Mouse (Mus musculus) adrenal gland, adult 8-10 months (tissue): Measurements from ENCODE around the gene Mrap2. TPM values are rescaled to one million over a fixed set of nuclear protein-coding genes. Genes with fewer than 3 reads are reported as not detected.
A peak's percentile ranks its signal among the peaks of the same experiment; 100 is the strongest.
"Not testable (repeated sequence)": the region's sequence is repeated elsewhere in the genome, so short reads cannot be mapped to it uniquely, and the experiment has no call there.

Source experiments
- DNase-seq: peaks from one replicate; pipeline ENCODE4 v3.0.0; 2022
- total RNA-seq, 4 experiments: library from RNA; stranded (reverse); gene quantifications; 2 replicates each; pipeline ENCODE4 v1.2.4; 2022

Gene Mrap2
- 1 to 10 TPM; 2.8 to 6.1 (median 4.1) TPM for total RNA-seq

DNA sequence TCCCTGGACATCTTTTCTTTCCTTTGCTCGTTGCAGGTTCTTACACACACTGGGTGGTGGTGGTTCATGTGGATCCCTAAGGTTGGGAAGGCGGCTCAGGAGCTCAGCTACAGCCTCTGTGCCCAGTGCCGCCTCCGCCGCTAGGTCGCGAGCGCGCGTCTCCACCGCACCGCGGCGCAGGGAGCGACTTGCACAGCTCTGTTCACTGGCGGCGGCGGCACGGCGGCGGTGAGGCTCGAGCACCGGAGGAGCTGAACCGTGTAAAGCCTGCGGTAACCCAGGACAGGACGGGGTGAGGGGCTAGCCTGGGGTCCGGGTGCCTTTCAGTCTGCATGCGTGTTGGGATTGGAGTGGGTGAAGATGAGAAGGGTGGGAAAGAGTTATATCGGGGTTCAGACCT, at the start of gene Mrap2:
Gene Mrap2 (plus strand): TSS at position 201 of the 400 bp plus-strand sequence.
- peak; percentile 47 for DNase-seq

- DNase-seq, result peak; percentile 44
Measured at GRCm38 (mm10) chr9:87097989-87098388, 46.1 kb upstream of the Mrap2 start.

DNA sequence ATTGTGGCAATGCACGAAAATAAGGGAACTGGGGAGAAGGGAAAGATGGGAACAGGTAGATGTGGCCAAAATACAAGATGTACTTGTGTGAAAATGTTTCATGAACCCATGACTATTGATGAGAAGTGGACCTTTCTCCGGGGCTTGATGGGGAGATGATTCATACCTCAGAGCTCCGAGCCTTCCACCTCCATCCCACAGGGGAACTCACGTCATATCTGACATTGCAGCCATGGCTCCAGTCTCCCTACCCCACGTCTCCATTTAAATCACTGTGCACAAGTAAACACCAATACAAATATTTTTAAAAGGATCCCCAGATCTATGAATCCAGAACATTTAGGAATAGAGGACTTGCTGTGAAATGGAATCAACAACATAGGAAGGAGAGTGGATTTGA, 29.1 kb upstream of the Mrap2 start:
- DNase-seq, result no peak

DNA sequence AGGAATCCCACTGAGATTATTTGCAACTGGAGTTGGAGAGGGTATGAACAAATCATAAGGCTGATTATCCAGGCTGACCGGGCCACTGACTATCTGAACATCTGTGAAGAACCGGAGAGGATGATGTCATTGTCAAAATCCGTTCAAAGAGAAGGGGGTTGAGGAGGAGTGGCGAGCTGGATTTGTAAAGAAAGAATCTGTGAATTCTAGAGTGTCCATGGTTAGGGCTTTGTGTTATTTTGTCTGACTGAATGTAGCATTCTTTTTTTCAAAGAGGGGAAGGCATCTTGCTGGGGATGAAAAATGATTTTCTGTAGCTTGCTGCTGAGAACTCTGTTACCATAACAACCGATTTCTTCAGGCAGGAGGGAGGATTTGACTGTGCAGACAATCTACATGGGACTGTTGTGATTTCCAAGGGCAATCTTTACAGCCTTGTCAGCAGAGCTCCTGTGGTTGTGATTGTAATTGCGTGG, 28.6 kb upstream of the Mrap2 start:
- no peak for DNase-seq

DNA sequence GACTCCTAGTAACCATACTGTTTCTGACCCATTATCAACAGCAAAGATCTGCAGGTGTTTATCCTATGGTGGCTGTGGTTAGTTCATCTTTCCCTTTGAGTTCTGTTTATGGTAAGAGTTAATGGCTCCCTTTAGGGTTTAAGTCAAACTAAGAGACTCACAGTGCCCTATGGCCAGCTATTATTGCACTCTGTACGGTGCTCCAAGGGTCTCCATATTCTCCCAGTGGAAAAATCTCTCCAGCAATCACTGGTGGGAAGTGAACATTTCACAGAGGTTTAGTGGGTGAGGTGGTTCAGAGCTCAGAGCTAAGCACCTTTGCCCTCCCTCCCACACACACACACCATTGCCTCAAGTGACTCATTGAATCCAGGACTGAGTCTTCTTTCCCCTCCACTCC, 28.1 kb upstream of the Mrap2 start:
- DNase-seq, result no peak

DNA sequence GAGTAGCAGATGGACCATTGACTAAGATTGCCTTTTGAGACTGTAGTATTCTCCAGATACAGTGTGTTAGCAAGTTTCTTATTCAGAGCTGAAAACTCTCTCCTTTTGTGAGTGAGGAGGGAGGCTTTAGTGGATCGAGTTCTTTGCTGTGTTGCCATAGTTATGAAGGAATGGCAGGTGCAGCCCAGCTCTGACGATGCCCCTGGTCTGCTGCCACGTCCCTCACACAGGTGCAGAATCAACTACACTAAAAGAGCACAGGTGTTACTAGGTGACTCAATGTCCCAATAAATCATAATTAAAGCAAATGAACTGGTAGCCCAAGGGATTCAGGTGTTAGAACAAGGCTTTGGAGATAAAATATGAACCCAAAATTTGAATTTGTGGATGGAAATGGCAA, 25.1 kb upstream of the Mrap2 start:
- no peak for DNase-seq

DNA sequence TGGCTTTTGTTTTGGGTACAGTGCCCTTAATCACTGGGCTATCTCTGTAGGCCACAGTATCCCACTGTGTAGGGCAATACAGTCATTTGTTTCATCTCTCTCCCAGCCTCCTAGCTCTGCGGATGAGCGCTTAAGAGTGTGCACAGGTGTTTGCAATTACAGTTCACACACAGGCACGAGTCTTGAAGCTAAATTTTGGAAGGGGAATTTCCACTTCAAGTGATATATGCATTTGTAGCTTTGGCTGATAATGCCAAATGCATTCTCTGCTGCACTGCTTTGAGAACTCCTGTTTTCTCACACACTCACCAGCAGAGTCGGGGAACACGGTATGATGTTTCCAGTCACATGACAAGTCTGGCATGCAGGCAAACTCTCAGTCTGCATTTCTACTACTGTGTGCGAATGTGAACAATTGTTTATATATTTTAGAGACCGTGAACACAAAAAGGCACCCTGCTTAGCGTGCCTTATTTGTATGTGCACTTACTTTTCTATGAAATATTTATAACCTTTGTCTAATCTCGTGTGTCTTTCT, 22.1 kb upstream of the Mrap2 start:
- no peak for DNase-seq

DNA sequence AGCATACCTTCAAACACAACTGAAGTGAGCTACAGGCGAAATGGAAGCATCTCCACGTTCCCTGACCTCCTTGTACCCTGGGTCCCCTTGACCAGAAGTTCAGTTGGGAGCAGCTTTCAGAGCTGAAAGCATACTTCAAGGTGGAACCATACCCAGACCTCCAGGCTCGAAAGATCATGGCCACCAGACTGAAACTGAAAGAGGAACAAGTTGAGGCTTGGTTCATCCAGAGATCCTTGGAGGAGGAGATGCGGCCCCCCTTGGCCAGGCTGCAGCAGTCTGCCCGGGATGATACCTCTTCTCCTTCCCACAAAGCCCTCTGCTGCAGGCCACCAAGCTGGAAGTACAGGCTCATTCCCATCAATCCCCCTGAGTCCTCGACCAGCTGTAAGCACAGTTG, 17.1 kb upstream of the Mrap2 start:
- not testable (repeated sequence) for DNase-seq

- no peak for DNase-seq
Measured at GRCm38 (mm10) chr9:87135765-87136558, 8.1 kb upstream of the Mrap2 start.

DNA sequence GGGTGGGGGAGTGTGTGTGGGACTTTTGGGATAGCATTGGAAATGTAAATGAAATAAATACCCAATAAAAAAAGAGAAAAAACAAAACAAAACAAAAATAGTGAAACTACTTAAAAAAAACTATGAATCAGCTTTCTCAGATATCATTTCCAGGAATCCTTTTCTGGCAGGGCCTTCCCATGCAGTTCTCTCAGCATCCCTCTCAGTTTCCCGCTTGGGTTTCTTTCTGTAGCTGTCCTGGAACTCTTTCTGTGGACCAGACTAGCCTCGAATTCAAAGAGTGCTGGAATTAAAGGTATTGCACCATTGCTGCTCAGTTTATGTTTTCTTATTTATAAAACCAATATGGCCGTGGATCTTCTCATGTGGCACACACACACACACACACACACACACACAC, 1.0 kb upstream of the Mrap2 start:
- no peak for DNase-seq

DNA sequence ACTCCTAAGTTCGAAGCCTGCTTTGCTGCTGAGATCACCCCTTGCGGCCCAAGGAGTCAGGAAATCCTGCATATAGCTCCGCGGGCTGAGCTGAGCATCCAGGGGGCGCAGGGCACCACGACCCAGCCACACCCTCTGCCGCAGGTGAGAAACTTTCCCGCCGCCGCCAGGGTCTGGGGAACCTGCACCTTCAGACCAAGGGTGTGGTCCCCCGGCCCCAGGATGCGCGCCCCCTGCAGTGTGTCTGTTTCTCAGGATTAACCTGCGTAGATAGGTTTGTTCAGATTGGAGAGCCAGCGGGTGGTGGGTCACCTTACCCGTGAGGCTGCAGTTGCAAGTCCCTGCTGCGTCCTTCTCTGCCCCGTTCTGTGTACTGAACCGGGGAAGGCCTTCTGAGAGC, 426 bp downstream of the Mrap2 start:
- DNase-seq, result no peak

- DNase-seq, result no peak
Measured at GRCm38 (mm10) chr9:87145180-87145579, 1.1 kb downstream of the Mrap2 start.

- DNase-seq, result no peak
Measured at GRCm38 (mm10) chr9:87145671-87146070, 1.6 kb downstream of the Mrap2 start.

DNA sequence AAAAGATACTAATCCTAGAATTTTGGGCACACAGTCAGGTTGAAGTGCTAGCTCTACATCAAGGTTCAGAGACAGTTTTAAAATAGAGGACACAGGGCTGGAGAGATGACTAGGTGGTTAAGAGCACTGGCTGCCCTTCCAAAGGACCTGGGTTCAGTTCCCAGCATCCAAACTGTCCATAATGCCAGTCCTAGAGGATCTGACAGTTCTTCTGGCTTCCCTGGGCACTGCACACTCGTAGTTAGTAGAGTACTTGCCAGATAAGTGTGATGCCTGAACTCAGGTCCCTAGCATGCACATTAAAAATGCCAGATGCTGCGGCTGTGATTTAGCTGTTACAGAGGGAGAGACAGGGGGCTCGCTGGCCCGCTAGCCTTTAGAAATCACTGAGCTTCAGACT, 2.3 kb downstream of the Mrap2 start:
- DNase-seq, result no peak

- DNase-seq, result no peak
Measured at GRCm38 (mm10) chr9:87147927-87148326, 3.8 kb downstream of the Mrap2 start.

DNA sequence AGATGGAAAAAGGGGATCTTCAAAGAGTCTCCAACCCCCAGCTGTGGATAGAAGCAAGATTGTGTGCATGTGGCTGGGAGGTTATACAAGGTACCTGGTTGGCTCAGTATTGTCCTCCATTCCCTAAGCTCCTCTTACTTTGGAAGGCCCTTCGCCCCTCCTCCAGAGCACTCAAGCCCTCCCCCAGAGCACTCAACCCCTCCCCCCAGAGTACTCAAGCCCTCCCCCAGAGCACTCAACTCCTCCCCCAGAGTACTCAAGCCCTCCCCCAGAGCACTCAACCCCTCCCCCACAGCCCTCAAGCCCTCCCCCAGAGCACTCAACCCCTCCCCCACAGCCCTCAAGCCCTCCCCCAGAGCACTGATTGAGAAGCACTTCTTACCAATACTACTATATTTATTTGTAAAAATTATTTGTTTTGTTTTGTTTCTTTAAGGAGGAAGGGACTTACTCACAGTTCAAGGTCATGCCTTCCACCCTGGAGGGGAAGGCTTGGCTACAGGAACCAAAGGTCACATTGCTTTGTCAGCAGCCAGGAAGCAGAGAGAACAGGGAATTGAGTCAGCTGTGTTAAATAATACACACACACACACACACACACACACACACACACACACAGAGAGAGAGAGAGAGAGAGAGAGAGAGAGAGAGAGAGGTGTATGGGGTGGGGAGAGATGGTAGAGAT, 8.7 kb downstream of the Mrap2 start:
- DNase-seq, result no peak

DNA sequence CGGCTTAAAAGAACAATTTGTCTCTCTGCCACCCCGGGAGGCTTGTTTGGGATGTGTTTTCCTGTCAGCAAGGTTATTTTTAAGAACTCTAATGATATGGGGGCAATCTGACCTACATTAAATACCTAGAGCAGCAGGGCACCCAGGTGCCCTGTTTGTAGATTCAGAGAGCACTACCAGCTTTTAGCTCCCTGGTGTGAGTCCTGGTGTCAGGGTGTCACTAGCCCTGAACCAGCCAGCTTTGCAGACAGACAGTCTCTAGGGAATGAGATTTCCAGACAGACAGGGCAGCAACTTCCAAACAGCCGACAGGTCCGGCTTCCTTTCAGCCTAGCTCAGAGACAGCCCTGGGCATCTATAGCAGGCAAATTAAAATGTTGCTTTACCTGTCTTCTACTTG, 18.5 kb downstream of the Mrap2 start:
- no peak for DNase-seq

- no peak for DNase-seq
Measured at GRCm38 (mm10) chr9:87167001-87167830, 23.1 kb downstream of the Mrap2 start.

DNA sequence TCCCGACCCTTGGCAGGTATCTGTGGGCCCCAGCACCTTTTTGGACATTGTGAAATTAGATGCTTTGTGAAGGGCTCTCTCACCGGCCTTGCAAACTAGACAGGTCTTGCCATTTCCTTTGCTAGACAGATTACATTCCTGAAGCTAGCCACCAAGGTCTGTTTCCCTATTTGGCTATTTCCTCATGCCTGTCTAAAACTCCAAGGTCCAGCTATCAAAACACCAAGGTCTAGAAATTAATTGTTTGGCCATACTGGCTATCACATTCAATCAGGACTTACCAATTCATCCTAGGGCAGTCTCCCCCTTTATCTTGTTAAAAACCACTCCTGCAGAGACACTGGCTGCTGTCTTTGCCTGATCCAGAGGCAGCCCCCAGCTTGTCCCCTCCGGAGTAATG, 23.9 kb downstream of the Mrap2 start:
- peak; percentile 46 for DNase-seq

GRCm38 (mm10) chr9:87169144-87169543, 25.0 kb downstream of the Mrap2 start:
- DNase-seq, result no peak

DNA sequence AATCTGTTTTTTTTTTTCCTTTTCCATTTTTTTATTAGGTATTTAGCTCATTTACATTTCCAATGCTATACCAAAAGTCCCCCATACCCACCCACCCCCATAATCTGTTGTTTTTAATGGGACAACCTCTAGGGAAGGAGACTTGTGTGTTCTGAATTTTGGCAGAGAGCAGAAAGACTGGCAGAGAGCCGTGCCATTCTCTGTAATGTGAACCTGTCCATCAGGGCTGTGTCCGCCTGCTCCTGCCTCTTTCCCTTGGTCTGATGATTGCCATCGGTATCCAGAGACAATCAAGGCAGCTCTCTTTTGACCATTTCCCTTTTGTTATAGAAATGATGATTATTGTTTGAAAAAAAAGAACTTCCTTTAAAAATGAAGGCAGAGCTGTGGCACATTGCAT, 26.8 kb downstream of the Mrap2 start:
- DNase-seq, result no peak

DNA sequence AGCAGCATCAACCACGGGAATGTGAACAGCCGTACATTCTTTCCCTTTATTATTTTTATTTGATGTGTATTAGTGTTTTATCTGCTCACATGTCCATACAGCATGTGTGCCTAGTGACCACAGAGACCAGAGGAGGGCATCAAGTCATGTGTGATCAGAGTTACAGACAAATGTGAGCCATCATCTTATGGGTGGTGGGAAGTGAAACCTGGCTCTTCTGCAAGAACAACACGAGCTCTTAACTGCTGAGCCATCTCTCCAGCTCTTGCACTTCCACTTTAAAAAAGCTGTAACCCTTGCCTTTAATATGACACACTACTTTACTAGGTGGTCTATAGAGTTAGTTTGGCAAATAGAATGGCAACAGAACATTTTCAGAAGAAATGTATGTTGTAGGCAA, 27.4 kb downstream of the Mrap2 start:
- no peak for DNase-seq

- no peak for DNase-seq
Measured at GRCm38 (mm10) chr9:87178534-87178933, 34.4 kb downstream of the Mrap2 start.
